Mouse (Mus musculus): ENCODE results near the gene Gm614. TPM values are rescaled to one million over a fixed set of nuclear protein-coding genes. Genes with fewer than 3 reads are reported as not detected.

Gm614 gene
- not detected for total RNA-seq (2021)

DNA sequence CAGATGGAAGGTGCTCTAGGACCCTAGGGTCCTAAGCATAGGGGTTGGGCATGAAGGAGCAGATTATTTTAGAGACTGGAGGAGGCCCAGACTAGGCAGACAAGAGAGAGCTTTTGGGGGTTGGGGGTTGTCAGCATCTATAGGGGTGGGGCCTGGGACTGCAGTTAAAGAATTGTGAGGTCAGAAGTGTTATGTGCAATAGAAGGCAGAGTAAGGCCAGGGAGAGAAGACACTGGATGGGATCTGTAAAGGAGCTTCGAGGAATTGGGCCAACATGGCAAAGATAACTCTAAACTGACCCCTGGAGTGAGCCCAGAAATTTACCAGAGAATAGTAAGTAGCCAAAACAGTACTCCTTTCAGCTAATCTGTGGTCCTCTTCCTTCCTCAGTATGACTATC is at the start of gene Gm614:
Gm614 (minus strand) TSS at position 101 of the 400 bp plus-strand sequence.
- no peak for DNase-seq (ENCODE audit: low spot score in 2 of 2)
- intact Hi-C loops (cut with DNase I), result no loop called here

DNA sequence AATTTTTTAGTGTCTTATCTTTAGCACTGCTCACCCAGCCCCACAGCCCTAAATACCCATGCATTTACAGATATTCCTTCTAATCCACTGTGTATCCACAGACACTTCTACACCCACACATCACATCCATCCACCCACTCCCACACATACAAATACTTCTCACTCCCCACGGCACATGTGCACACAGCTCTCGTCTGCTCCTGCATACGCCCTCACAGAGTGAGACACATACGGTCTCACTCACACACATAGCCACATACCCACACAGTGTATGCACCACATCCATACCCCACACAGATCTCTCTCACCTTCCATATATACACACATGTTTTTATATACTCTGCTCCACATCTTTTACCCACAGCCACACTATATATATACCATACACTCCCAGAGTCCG is 45.5 kb upstream of the Gm614 start:
- DNase-seq (ENCODE audit: low spot score in 2 of 2), result peak in 1 of 2 experiments; percentile 80

DNA sequence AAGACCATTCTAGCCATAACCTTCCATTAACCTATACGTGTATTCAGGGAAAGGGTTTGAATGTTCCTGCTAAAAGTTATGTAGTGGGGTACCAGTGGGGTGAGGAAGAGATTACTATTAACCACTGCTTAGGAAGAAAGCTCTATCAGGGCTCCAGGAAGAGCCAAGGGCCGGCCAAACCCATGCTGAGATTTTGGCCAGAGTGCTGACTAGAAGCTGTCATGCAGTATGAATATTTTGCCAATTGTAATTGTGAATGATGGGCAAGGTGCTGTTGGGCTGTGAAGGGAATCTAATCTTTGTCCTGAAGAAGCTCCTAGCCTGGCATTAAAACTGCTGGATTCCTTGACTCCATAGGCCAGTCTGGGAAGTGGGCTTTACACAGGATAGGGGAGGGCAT is 40.9 kb upstream of the Gm614 start:
- DNase-seq (ENCODE audit: low spot score in 2 of 2), result no peak

More for the DNA sequence above, 45.5 kb upstream of the Gm614 start:
- intact Hi-C loops (cut with DNase I), result no loop called here

GRCm38 (mm10) chrX:101301654-101302053 is 37.9 kb upstream of the Gm614 start:
- intact Hi-C loops (cut with DNase I), result no loop called here

More for the DNA sequence above, 40.9 kb upstream of the Gm614 start:
- intact Hi-C loops (cut with DNase I), result no loop called here

DNA sequence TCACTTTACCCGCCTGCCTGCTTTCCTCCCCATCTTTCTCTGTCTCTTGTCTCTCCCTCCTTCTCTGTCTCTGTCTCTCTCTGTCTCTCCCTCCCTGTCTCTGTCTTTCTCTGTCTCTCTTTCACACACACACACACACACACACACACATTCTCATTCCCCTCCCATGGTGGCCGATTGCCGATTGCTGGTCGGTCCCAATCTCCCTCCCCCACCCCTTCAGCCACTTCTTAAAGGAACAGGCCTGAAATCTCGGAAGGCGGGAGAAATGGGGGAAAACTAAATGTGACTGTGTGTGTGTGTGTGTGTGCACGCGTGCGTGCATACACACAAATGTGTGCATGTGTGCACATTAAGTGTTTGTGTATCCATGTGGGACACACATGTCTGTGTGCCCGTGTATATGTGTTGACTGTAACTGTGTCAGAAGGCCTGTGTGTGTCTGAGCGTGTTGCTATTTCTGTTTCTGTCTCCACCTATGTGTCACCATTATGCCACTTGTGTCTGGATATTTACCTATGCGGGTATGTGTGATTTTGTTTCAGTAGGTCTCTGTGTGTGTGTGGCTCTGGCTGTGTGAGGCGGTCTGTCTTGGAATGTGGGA is 36.7 kb upstream of the Gm614 start:
- peak in 1 of 2 experiments; percentile 35 for DNase-seq (ENCODE audit: low spot score in 2 of 2)
- intact Hi-C loops (cut with DNase I), result loop anchor here (1.0 kb wide), 1 partner anchor 32 kb away; no protein-coding TSS in a partner anchor

More at GRCm38 (mm10) chrX:101301654-101302053, 37.9 kb upstream of the Gm614 start:
- DNase-seq (ENCODE audit: low spot score in 2 of 2), result no peak

DNA sequence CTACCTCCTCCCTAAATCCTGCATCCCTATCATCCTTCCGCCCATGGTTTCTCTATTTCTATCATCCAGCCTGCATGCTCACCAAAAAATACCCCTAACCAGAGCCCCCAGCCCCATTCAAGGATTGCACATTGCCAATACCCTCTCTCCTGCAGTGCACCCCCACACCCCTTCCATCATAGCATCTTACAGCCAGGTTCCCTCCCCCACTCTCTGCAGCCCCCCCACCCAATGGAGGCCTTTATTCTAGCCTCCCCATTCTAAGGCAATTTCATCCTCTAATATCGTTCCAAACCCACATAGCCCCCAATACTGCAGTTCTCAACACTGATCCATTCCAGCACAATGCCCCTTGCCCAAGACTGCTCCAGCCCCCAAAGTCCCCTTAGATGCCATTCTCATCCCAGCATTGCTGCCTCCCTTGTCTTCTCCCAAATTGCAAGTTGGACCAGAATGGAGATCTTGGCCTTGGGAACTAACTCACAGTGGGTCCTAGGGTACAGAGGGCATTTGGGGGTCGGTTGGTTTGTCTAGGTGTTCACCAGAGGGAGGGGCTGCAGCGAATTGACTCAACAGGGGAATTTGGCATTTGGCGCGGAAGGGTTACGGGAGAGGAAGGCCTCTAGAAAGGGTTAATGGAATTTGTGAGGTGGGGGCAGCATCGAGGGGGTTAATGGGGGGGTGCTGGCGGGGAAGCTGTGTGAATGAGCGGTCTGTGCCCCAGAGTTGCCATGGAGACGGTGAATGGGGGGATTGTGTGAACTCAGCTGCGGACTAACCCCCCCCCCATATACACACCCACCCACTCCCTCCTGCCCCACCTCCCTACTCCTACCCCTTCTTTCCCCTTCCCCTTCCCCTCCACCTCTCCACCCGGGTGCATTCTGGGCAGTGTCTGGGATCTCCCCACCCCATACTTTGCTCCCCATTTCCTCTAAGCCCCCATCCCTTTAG is 36.0 kb upstream of the Gm614 start:
- no peak for DNase-seq (ENCODE audit: low spot score in 2 of 2)
- intact Hi-C loops (cut with DNase I), result loop anchor here (1.0 kb wide), 1 partner anchor 33 kb away; no protein-coding TSS in a partner anchor

GRCm38 (mm10) chrX:101299055-101299454 is 35.3 kb upstream of the Gm614 start, which contains the start of gene Nlgn3:
Nlgn3 (plus strand) TSS chrX:101299168.
- peak in 1 of 2 experiments; percentile 55 for DNase-seq (ENCODE audit: low spot score in 2 of 2)
- intact Hi-C loops (cut with DNase I), result no loop called here

DNA sequence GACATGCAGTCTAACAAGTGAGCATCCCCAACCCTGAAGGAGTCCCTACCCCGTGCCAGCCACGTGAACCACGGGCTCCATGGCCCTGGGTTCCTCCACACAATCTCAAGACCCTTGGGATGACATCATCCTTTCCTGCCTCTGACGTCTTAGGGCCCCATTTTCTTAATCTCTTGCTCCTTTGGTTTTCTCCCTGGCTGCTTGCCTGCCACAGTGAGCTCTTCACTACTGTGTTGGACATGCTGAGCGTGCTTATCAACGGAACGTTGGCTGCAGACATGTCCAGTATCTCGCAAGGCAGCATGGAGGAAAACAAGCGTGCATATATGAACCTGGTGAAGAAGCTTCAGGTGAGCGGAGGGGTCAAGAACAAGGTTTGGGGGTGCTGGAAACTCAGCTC is 26.3 kb upstream of the Gm614 start:
- intact Hi-C loops (cut with DNase I), result no loop called here
- DNase-seq (ENCODE audit: low spot score in 2 of 2), result no peak

- intact Hi-C loops (cut with DNase I), result no loop called here
- DNase-seq (ENCODE audit: low spot score in 2 of 2), result no peak
Measured at GRCm38 (mm10) chrX:101289037-101289436, 25.2 kb upstream of the Gm614 start.

DNA sequence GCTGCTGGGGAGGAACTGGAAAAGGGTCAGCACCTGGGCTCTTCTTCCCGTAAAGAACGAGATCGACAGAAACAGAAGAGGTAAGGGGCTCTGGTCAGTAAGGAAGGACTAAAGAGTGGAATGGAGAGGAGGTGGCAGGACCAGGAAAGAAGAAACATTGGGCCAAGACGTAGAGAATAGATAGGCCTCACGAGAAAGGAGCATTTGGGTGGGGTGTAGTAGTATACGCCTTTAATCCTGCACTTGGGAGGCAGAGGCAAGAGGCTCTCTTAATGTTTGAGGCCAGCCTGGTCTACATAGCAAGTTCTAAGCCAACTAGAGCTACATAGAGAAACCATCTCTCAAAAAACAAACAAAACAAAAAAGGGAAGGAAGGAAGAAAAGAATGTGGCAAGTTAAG is 24.6 kb upstream of the Gm614 start:
- intact Hi-C loops (cut with DNase I), result no loop called here
- DNase-seq (ENCODE audit: low spot score in 2 of 2), result no peak

DNA sequence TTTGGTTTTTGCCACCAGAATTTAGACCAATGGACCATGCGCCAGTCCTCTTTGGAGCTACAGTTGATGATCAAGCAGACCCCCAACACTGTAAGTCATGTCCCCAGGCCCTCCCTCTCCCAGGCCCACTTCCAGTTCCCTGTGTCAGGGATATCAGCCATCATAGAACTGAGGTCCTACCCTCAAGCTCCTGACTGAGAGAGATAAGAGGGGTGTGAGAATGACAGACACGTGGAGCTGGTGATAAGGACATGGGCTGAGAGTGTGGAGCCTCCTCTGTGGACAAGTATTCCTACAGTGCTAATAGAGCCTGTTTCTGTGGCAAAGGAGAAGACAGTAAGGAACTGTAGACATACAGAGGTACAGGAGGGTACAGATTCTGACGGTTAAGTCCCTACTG is 23.8 kb upstream of the Gm614 start:
- intact Hi-C loops (cut with DNase I), result no loop called here
- no peak for DNase-seq (ENCODE audit: low spot score in 2 of 2)

DNA sequence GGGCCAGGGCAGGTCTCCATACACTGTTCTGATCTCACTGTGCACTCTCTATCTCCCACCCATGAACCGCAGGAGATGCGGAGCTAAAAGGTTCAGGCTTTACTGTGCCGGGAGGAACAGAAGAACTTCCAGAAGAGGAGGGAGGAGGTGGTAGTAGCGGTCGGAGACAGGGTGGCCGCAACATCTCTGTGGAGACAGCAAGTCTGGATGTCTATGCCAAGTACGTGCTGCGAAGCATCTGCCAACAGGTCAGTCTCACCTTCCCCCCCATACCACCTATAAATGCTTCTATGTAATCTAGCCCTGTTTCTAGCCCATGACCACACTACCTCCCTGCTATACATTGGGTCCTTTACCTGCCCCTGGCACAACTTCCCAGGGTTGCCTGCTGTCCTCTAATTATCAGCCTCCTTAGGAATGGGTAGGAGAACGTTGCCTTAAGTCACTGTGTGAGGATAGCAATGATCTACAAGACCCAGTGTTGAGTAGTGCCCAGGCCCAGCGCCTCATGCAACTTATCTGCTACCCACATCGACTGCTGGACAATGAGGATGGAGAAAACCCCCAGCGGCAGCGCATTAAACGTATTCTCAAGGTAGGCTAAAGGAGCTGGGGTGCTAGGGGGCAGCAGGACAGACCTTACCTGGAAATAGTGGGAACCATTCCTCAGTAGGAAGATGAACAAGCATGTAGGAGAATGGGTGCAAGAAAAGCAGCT is 22.3 kb upstream of the Gm614 start:
- DNase-seq (ENCODE audit: low spot score in 2 of 2), result no peak
- intact Hi-C loops (cut with DNase I), result no loop called here

GRCm38 (mm10) chrX:101285534-101285933 is 21.7 kb upstream of the Gm614 start:
- intact Hi-C loops (cut with DNase I), result no loop called here
- peak in 1 of 2 experiments; percentile 60 for DNase-seq (ENCODE audit: low spot score in 2 of 2)

- DNase-seq (ENCODE audit: low spot score in 2 of 2), result no peak
- intact Hi-C loops (cut with DNase I), result no loop called here
Measured at GRCm38 (mm10) chrX:101282813-101283212, 19.0 kb upstream of the Gm614 start.

- intact Hi-C loops (cut with DNase I), result loop anchor here (2.0 to 5.0 kb wide), 3 partner anchors 19 to 142 kb away; partner anchors contain the start of genes Foxo4 and Snx12
- peak; percentile 75 to 83 for DNase-seq (ENCODE audit: low spot score in 2 of 2)
Measured at GRCm38 (mm10) chrX:101273875-101274738, 10.3 kb upstream of the Gm614 start, which contains the start of gene Med12. Med12 (plus strand) TSS chrX:101274030.

- intact Hi-C loops (cut with DNase I), result loop anchor here (5.0 kb wide), 1 partner anchor 141 kb away; no protein-coding TSS in a partner anchor
- DNase-seq (ENCODE audit: low spot score in 2 of 2), result no peak
Measured at GRCm38 (mm10) chrX:101273410-101273809, 9.6 kb upstream of the Gm614 start.

DNA sequence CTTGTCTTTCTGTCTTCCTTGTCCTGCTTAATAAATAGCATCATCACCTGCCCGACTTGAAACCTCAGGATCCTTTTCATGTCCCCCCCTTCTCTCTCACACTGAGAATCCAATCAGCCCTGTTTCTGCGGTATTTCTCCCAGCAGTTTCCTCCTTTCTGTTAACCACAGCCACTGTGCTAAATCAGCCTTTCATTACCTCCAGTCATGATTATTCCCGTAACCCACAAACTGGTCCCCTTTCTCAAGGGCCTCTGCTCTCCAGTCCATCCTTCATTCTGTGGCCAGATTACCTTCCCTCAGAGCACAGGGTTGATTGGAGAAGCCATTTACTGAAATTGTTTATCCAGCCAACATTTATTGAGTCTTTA is 4.9 kb upstream of the Gm614 start, which contains the start of gene Gm20489:
Gm20489 (minus strand) TSS at position 269 of the 370 bp plus-strand sequence.
- intact Hi-C loops (cut with DNase I), result no loop called here

GRCm38 (mm10) chrX:101268025-101268754 is 4.4 kb upstream of the Gm614 start, which contains the start of gene Il2rg:
Il2rg (minus strand) TSS chrX:101268255.
- no peak for DNase-seq (ENCODE audit: low spot score in 2 of 2)
- intact Hi-C loops (cut with DNase I), result no loop called here

More for the DNA sequence above, 4.9 kb upstream of the Gm614 start, which contains the start of gene Gm20489:
- DNase-seq (ENCODE audit: low spot score in 2 of 2), result no peak
